Mouse (Mus musculus) stomach, embryonic 15.5 days (tissue): Measurements from ENCODE around the gene 2610318N02Rik. TPM values are rescaled to one million over a fixed set of nuclear protein-coding genes. Genes with fewer than 3 reads are reported as not detected.
A peak's percentile ranks its signal among the peaks of the same experiment; 100 is the strongest.

Experiments used
- ATAC-seq: fragments of 200-750 bp; cut with Nextera tagmentation; 2 replicates; pipeline ENCODE4 v1.8.0; 2017; ENCODE audit warnings: low read depth, moderate number of reproducible peaks, moderate TSS enrichment; ENCODE audit not compliant: insufficient read depth, low FRiP score
- H3K27ac ChIP-seq: fragments of 300-500 bp; sonication (generic); 2 replicates; pipeline ENCODE4 v1.5.1; 2015; ENCODE audit warnings: mild to moderate bottlenecking, inconsistent platforms
- H3K27me3 ChIP-seq: fragments of 300-500 bp; sonication (generic); replicated peaks from 2 replicates; pipeline ENCODE4 v1.6.1; 2015; ENCODE audit warnings: inconsistent platforms
- H3K36me3 ChIP-seq: fragments of 300-500 bp; sonication (generic); 2 replicates; pipeline ENCODE4 v1.6.1; 2015; ENCODE audit warnings: inconsistent platforms
- H3K4me1 ChIP-seq: fragments of 300-500 bp; sonication (generic); 2 replicates; pipeline ENCODE4 v1.6.1; 2015; ENCODE audit warnings: inconsistent platforms
- H3K4me2 ChIP-seq: fragments of 300-500 bp; sonication (generic); 2 replicates; pipeline ENCODE4 v1.6.1; 2015; ENCODE audit warnings: mild to moderate bottlenecking, inconsistent platforms
- H3K4me3 ChIP-seq: fragments of 300-500 bp; sonication (generic); replicated peaks from 2 replicates; pipeline ENCODE4 v1.5.1; 2015; ENCODE audit warnings: inconsistent platforms
- H3K9ac ChIP-seq: fragments of 300-500 bp; sonication (generic); 2 replicates; pipeline ENCODE4 v1.6.1; 2015; ENCODE audit warnings: inconsistent platforms
- H3K9me3 ChIP-seq: fragments of 300-500 bp; sonication (generic); 2 replicates; pipeline ENCODE4 v1.6.1; 2016; ENCODE audit warnings: inconsistent platforms
- WGBS: fragments of 180-500 bp; shearing (Covaris S2); methylation state at CpG from one replicate; pipeline ENCODE4 v1.1.7; 2015; 5-methylcytosine and 5-hydroxymethylcytosine counted together
- polyA plus RNA-seq: library from polyadenylated mRNA; unstranded; fragments of >200 nt; fragmentation: Nextera tagmentation; extraction: Ambion mirVana; gene quantifications from 2 replicates; pipeline ENCODE4 v1.2.1, GENCODE M21; 2015

Gene 2610318N02Rik
- polyA plus RNA-seq, 1 experiment from 2014 or later: 23.5 TPM

DNA sequence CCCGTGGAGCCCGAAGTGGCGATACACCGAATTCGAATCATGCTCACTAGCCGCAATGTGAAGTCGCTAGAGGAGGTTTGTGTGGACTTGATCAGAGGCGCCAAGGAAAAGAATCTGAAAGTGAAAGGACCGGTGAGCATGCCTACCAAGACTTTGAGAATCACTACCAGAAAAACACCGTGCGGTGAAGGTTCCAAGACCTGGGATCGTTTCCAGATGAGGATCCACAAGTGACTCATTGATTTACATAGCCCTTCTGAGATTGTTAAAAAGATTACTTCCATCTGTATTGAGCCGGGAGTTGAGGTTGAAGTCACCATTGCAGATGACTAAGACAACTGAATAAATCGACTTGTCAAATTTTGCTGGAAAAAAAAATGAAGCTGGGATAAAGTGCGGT, 12.4 kb upstream of the 2610318N02Rik start:
- ATAC-seq: no peak
- H3K36me3 ChIP-seq: no peaks in the 10 kb centered on the region
- no peaks in the 10 kb centered on the region for H3K27me3 ChIP-seq
- H3K4me3 ChIP-seq: no peak overlapping the region
- no peak overlapping the region for H3K9ac ChIP-seq
- WGBS: 84% methylated on average over 15 of the region's 15 CpGs
- no peak overlapping the region for H3K4me2 ChIP-seq
- no peaks in the 10 kb centered on the region for H3K9me3 ChIP-seq
- no peak overlapping the region for H3K27ac ChIP-seq
- no peaks in the 10 kb centered on the region for H3K4me1 ChIP-seq

DNA sequence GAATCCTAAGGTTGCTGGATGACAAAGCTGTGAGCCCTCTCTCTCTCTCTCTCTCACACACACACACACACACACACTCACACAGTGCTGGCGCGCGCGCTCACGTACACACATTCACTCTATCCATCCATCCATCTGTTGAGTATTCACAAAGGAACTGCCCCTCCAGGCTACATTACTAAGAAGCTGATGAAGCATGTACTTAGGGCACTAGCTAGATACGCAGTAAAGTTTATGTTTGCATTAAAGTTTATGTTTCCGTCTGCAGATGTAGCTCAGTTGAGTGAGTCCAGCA, 7.9 kb upstream of the 2610318N02Rik start:
- Histone ChIP-seq H3K4me2 (peak overlapping the region; percentile 96), H3K36me3 (no peaks in the 10 kb centered on the region), H3K9me3 (no peaks in the 10 kb centered on the region), H3K27me3 (no peaks in the 10 kb centered on the region), H3K4me1 (peaks cover 4% of the 10 kb centered on the region; the same call in 1 of the 2 replicates), H3K27ac (peak overlapping the region; percentile 52; the same call in 1 of the 2 replicates), H3K4me3 (peak overlapping the region; percentile 69), H3K9ac (peak overlapping the region; percentile 16; the same call in 1 of the 2 replicates)
- 26% methylated on average over 7 of the region's 7 CpGs for WGBS
- no peak for ATAC-seq

DNA sequence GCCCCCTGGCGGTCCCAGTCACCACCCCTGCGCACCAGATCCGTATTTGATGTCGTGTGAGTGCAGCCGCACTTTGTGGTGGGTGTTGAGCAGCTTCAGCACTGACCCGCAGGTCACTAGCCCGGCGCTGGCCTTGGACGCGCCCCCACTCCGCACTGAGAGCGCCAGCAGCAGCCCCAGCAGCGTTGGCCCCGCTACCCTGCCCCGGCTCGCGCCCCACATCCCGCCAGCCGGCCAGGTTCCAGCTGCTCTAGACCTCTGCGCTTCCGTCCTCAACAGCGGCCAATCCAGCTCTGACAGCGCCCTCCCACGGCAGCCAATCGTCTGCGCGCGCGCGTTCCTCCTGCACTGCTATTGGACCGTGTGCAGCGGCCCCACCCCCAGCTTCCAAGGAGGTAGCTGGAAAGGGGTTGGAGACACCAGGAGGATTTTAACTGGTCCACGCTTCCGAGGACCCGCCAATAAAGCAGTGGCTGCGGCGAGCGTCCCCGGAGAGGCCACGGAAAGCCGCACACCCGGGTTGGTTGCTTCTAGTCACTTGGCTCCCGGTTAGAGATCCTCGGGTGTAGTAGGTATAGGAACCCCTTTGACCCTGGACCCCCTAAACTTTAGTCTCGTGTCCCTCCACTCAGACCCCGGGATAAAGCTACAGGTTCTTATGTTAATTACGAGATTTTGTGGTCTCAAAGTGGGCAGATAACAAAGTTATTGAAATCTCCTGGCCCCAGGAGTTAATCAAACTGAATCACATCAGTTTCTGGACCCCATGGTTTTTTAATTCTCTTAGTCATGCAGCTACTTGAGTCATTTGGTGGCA, 7.3 kb upstream of the 2610318N02Rik start, which contains the start of gene Sdf2l1:
Gene Sdf2l1 (minus strand): TSS at position 295 of the 817 bp plus-strand sequence.
- H3K27ac ChIP-seq: peak within 1 kb of the TSS; percentile 52; the same call in 1 of the 2 replicates
- ATAC-seq: peak; percentile 99
- no peaks in the 10 kb centered on the region for H3K9me3 ChIP-seq
- H3K27me3 ChIP-seq: no peaks in the 10 kb centered on the region
- WGBS: under 1% methylated on average over 47 of the region's 47 CpGs
- peak within 1 kb of the TSS; percentile 69 for H3K4me3 ChIP-seq
- H3K4me1 ChIP-seq: peaks cover 4% of the 10 kb centered on the region; the same call in 1 of the 2 replicates
- H3K4me2 ChIP-seq: peak within 1 kb of the TSS; percentile 96
- peak within 1 kb of the TSS; percentile 45 for H3K9ac ChIP-seq
- H3K36me3 ChIP-seq: no peaks in the 10 kb centered on the region

DNA sequence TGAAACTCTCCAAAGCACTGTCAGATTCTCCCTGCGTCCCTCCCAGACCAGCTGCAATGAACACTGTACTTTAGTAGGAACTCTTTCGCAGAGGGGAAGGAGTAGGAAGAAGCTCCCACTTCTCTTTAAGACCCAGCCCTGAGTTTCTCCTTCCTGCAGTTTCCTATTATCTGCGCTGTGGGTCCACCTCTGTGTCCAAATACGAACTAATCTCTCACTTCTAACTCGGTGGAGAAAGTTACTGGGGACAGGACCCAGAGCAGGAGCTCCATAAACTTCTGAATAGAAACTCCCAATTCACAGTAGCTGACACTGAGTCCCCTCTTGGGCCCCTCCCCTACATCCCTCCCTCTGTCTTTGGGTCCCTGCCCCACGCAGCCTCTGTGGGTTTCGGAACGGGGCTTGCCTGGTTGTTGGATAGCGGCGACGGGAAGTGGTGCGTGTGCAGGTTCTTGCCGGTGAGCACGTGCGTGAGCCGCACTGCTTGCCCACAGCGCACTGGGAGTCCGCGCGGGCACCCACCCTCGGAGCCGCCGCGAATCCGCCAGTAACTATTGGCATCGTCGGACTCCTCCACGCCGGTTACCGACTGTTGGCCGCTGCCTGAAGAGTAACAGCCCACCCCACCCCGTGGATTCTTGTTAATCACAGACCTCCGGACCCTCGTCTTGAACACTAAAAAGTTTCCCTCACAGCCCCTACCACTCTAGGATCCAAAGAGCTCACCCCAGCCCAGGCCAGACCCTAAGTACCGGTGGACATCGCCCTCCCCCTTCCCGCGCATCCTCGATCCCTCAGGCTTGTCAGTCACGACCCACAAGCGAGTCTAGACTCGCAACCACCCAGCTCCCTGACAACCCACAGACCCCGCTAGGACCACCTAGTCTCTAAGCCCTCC, 6.5 kb upstream of the 2610318N02Rik start:
- Histone ChIP-seq H3K27me3 (no peaks in the 10 kb centered on the region), H3K36me3 (no peaks in the 10 kb centered on the region), H3K9me3 (no peaks in the 10 kb centered on the region), H3K4me1 (peaks cover 4% of the 10 kb centered on the region; the same call in 1 of the 2 replicates), H3K27ac (peak overlapping the region; percentile 3; the same call in 1 of the 2 replicates), H3K4me2 (peak overlapping the region; percentile 96), H3K9ac (peak overlapping the region; percentile 45), H3K4me3 (peak overlapping the region; percentile 69)
- peak; percentile 15; the same call in 1 of the 2 replicates for ATAC-seq
- WGBS: 3% methylated on average over 43 of the region's 43 CpGs

DNA sequence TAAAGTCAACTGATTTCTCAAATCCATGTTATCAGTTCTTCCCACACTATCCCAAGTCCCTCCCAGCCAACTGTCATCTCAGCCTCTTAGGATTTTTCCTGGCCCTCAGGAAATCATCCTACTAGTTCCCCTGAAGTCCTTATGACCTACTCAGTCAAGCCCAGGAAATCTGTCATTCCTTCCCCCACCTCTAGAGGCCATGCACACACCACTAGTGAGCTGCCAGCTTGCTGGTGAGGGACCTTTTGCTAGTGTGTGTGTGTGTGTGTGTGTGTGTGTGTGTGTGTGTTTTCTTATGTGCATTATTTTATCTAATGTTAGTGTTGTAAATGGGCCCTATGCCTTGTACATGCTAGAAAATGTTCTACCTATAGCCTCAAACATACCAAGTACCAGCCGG, 2.3 kb upstream of the 2610318N02Rik start:
- H3K9ac ChIP-seq: no peak overlapping the region
- 90% methylated on average over 1 of the region's 1 CpGs for WGBS
- no peaks in the 10 kb centered on the region for H3K9me3 ChIP-seq
- H3K4me3 ChIP-seq: no peak overlapping the region
- ATAC-seq: no peak
- no peaks in the 10 kb centered on the region for H3K27me3 ChIP-seq
- peaks cover 2% of the 10 kb centered on the region; the same call in 1 of the 2 replicates for H3K36me3 ChIP-seq
- no peak overlapping the region for H3K27ac ChIP-seq
- no peak overlapping the region for H3K4me2 ChIP-seq
- H3K4me1 ChIP-seq: peaks cover 20% of the 10 kb centered on the region

DNA sequence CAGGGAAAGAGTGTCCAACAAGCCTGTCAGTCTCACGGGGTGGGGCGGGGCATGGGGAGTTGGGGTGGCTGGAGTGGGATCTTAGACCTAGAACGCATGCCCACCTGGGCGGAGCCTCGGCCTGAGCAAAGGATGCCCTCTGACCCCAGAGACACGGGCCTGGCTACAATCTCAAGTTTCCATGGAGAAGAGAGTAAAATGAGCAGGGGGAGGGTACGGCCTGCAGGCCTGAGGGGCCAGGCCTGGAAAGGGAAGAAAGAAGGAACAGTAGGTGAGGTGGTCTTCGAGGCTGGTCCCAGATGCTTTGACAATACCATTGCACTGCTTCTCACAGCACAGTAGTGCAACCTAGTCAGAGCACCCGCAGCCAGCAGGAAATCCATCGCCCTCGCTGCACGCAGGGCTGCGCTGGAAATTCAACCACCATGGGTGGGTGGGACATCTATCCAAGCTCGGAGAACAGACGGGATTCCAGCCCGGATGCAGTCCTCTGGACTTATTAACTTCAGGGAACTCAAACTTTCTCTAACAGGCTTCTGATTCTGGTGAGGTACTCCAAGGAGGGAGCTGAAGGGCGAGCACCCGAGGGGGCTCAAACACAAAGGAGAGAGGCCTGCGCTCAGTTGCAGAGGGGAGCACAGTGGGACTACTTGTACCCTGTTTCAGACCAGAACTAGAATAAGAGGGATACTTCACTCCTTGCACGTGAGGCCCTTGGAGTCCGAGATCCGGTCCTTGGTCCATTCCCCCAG, 672 bp downstream of the 2610318N02Rik start:
- Histone ChIP-seq H3K9ac (peak overlapping the region; percentile 33; the same call in 1 of the 2 replicates), H3K36me3 (peaks cover 8% of the 10 kb centered on the region), H3K4me3 (peak overlapping the region; percentile 52), H3K27ac (0 out of 2 replicates have a peak overlapping the region, but pooled peaks have one; percentile 8), H3K9me3 (no peaks in the 10 kb centered on the region), H3K4me1 (peaks cover 16% of the 10 kb centered on the region), H3K4me2 (peak overlapping the region; percentile 77), H3K27me3 (no peaks in the 10 kb centered on the region)
- WGBS: 5% methylated on average over 22 of the region's 22 CpGs
- ATAC-seq: no peak

DNA sequence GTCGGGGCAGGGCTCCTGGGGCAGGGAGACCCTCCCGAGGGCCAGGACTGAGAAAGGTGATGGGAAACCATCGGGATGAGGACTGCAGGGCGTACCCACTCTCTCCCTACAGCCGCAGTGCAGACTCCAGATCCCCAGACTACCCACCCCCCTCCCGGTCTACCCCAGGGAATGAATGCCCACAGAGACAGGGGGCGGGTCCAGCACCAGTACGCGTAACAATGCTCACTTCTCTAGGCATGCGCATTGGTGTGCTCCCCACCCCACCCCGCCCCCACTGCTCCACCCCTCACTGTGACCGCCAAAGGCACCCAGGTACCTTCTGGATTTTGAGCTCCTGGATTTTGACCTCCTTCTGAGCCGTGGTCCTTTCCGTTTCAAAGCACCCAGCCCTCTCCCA, 3.4 kb downstream of the 2610318N02Rik start:
- peaks cover 16% of the 10 kb centered on the region for H3K4me1 ChIP-seq
- no peak overlapping the region for H3K4me2 ChIP-seq
- H3K36me3 ChIP-seq: peaks cover 8% of the 10 kb centered on the region
- H3K27me3 ChIP-seq: no peaks in the 10 kb centered on the region
- 72% methylated on average over 14 of the region's 14 CpGs for WGBS
- H3K9ac ChIP-seq: no peak overlapping the region
- no peak overlapping the region for H3K4me3 ChIP-seq
- H3K9me3 ChIP-seq: no peaks in the 10 kb centered on the region
- ATAC-seq: no peak
- no peak overlapping the region for H3K27ac ChIP-seq

DNA sequence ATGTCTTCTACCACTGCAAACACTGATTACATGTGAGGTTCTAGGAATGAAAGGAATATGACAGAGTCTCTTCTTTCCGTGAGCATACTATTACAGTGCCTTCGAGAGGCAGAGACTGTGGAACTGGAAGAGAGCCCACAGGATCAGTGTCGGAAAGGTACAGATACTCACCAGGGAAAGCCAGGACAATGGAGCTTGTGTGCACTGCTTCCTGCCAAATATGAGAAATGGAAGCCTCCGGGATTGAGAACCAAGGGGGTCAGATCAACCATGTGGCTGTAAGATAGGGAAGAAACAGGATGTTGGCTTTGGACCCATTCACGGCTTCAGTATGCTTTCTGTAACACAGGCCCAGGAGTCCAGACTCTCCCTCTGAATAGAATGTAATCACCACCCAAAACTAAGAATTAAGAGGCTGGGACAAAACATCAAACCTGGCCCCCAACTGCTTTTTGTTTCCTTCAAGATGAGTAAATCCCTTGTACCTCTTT, 7.6 kb downstream of the 2610318N02Rik start:
- H3K4me2 ChIP-seq: no peak overlapping the region
- H3K36me3 ChIP-seq: peaks cover 10% of the 10 kb centered on the region; the same call in 1 of the 2 replicates
- H3K9me3 ChIP-seq: no peaks in the 10 kb centered on the region
- H3K9ac ChIP-seq: no peak overlapping the region
- 84% methylated on average over 5 of the region's 5 CpGs for WGBS
- no peak overlapping the region for H3K4me3 ChIP-seq
- H3K27ac ChIP-seq: no peak overlapping the region
- no peaks in the 10 kb centered on the region for H3K27me3 ChIP-seq
- no peak for ATAC-seq
- no peaks in the 10 kb centered on the region for H3K4me1 ChIP-seq

DNA sequence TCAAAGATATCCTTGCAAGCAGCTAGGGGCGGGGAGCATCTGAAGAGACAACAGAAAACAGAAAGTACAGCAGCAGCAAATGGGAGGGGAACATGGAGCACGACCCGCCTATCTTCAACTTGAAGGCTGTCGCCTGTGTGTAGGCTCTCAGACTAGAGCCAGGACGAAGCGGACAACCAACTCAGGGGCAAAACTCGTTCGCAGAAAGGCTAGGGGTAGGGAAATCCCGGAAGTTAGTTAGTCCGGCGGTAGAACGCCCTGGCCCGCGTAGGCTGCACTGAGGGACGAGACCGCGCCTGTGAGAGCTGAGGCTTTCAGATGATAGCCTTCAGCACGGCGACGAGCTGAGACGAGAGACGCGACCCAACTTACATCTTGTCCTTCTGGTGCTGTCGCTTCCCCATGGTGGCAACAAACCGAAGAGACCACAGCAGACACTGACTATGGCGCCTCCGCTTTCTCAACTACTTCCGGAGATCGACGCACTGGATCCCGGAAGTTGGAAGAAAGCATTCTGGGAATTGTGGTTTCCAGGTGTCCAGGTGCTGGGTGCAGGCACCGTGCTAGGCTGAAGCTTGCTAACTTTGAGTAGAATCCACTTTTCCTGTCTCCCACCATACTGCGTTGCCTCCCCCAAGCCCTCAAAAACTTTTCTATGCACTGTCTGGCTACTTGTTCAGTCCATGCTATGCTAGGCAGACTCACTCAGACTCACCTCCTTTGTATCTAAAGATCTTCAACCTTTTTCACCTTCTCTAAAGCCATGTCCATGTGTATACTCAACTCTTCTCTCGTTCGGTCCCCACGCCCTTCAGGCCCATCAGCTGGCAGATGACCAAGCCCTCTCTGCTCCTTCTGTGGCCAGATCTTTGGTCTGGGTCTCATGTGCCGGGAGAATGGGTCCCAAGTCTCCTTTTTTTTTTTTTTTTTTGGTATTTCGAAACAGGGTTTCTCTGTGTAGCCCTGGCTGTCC, 13.9 kb downstream of the 2610318N02Rik start, which contains the start of gene Ppil2:
Gene Ppil2 (minus strand): TSS at position 487 of the 973 bp plus-strand sequence.
- H3K4me2 ChIP-seq: peak within 1 kb of the TSS; percentile 60
- ATAC-seq: peak; percentile 80
- H3K36me3 ChIP-seq: peaks cover 10% of the 10 kb centered on the region; the same call in 1 of the 2 replicates
- no peaks in the 10 kb centered on the region for H3K9me3 ChIP-seq
- peaks cover 10% of the 10 kb centered on the region; the same call in 1 of the 2 replicates for H3K4me1 ChIP-seq
- peak within 1 kb of the TSS; percentile 74 for H3K27ac ChIP-seq
- peak within 1 kb of the TSS; percentile 89 for H3K4me3 ChIP-seq
- peak within 1 kb of the TSS; percentile 63 for H3K9ac ChIP-seq
- no peaks in the 10 kb centered on the region for H3K27me3 ChIP-seq
- WGBS: 9% methylated on average over 38 of the region's 38 CpGs

DNA sequence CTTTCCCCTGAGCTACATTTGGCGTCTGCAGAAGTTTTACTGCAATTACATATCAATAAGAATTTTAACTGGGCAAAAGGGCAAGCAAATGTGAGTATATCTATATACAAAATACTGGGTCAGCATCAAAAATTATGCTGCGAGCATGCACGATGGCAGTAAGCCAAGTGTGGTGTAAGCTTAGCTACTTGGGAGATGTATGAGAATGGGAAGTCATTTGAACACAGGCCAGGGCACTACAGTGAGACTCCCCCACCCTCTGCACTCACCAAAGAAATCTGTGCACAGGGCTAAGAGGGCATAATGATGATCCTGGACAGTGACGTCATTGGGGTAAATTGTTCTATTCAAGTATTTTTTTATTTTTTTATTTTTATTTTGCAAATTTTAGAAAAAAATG, 20.4 kb downstream of the 2610318N02Rik start:
- H3K9ac ChIP-seq: no peak overlapping the region
- H3K36me3 ChIP-seq: peaks cover 23% of the 10 kb centered on the region
- H3K27me3 ChIP-seq: no peaks in the 10 kb centered on the region
- 59% methylated on average over 4 of the region's 4 CpGs for WGBS
- no peak overlapping the region for H3K4me2 ChIP-seq
- H3K9me3 ChIP-seq: no peaks in the 10 kb centered on the region
- no peak overlapping the region for H3K4me3 ChIP-seq
- 0 out of 2 replicates have a peak, but pooled peaks cover 2% of the 10 kb centered on the region for H3K4me1 ChIP-seq
- no peak overlapping the region for H3K27ac ChIP-seq
- no peak for ATAC-seq
